Mouse (Mus musculus) kidney, embryonic 15.5 days (tissue): Measurements from ENCODE around the gene C1qb. TPM values are rescaled to one million over a fixed set of nuclear protein-coding genes. Genes with fewer than 3 reads are reported as not detected.
A peak's percentile ranks its signal among the peaks of the same experiment; 100 is the strongest.

Experiments
- ATAC-seq: fragments of 200-750 bp; cut with Nextera tagmentation; replicated peaks from 2 replicates; pipeline ENCODE4 v1.8.0; 2017; ENCODE audit warnings: moderate TSS enrichment; ENCODE audit not compliant: low FRiP score
- H3K27ac ChIP-seq: fragments of 300-500 bp; sonication (generic); 2 replicates; pipeline ENCODE4 v1.5.1; 2015; ENCODE audit warnings: mild to moderate bottlenecking, inconsistent platforms
- H3K27me3 ChIP-seq: fragments of 300-500 bp; sonication (generic); 2 replicates; pipeline ENCODE4 v1.6.1; 2015; ENCODE audit warnings: inconsistent platforms
- H3K36me3 ChIP-seq: fragments of 300-500 bp; sonication (generic); 2 replicates; pipeline ENCODE4 v1.6.1; 2015; ENCODE audit warnings: inconsistent platforms
- H3K4me1 ChIP-seq: fragments of 300-500 bp; sonication (generic); 2 replicates; pipeline ENCODE4 v1.6.1; 2015; ENCODE audit warnings: inconsistent platforms
- H3K4me2 ChIP-seq: fragments of 300-500 bp; sonication (generic); 2 replicates; pipeline ENCODE4 v1.6.1; 2015; ENCODE audit warnings: moderate library complexity, mild to moderate bottlenecking, inconsistent platforms
- H3K4me3 ChIP-seq: fragments of 300-500 bp; sonication (generic); replicated peaks from 2 replicates; pipeline ENCODE4 v1.5.1; 2015; ENCODE audit warnings: mild to moderate bottlenecking, inconsistent platforms
- H3K9ac ChIP-seq: fragments of 300-500 bp; sonication (generic); 2 replicates; pipeline ENCODE4 v1.6.1; 2015; ENCODE audit warnings: mild to moderate bottlenecking, inconsistent platforms
- H3K9me3 ChIP-seq: fragments of 300-500 bp; sonication (generic); replicated peaks from 2 replicates; pipeline ENCODE4 v1.6.1; 2016; ENCODE audit warnings: inconsistent platforms
- WGBS: fragments of 180-500 bp; shearing (Covaris S2); methylation state at CpG from one replicate; pipeline ENCODE4 v1.1.7; 2015; ENCODE audit warnings: mixed read lengths; 5-methylcytosine and 5-hydroxymethylcytosine counted together
- polyA plus RNA-seq: library from polyadenylated mRNA; unstranded; fragments of >200 nt; fragmentation: Nextera tagmentation; extraction: Ambion mirVana; gene quantifications from 2 replicates; pipeline ENCODE4 v1.2.1, GENCODE M21; 2015

C1qb gene
- polyA plus RNA-seq: 42.7 and 48.4 TPM in 2 replicates

- H3K9ac ChIP-seq: no peak within 1 kb of the TSS
- no peak within 1 kb of the TSS for H3K4me3 ChIP-seq
- WGBS: 63% methylated on average over 7 of the region's 7 CpGs
- H3K4me1 ChIP-seq: no peaks in the 10 kb centered on the region
- no peaks in the 10 kb centered on the region for H3K9me3 ChIP-seq
- no peak within 1 kb of the TSS for H3K4me2 ChIP-seq
- H3K27ac ChIP-seq: no peak within 1 kb of the TSS
- no peaks in the 10 kb centered on the region for H3K36me3 ChIP-seq
- H3K27me3 ChIP-seq: peaks cover 5% of the 10 kb centered on the region
- no peak for ATAC-seq
Measured at GRCm38 (mm10) chr4:136886101-136886500, at the start of gene C1qb. TSS of gene C1qb (minus strand) at chr4:136886187.

GRCm38 (mm10) chr4:136934746-136935613 lies 49.0 kb upstream of the C1qb start:
- Histone ChIP-seq H3K27me3 (peaks cover 17% of the 10 kb centered on the region), H3K9me3 (no peaks in the 10 kb centered on the region), H3K9ac (no peak overlapping the region), H3K4me3 (no peak overlapping the region), H3K27ac (no peak overlapping the region), H3K4me2 (no peak overlapping the region), H3K36me3 (no peaks in the 10 kb centered on the region), H3K4me1 (no peaks in the 10 kb centered on the region)
- ATAC-seq: no peak
- WGBS: 61% methylated on average over 18 of the region's 18 CpGs

GRCm38 (mm10) chr4:136930474-136930873 lies 44.5 kb upstream of the C1qb start:
- H3K4me3 ChIP-seq: no peak overlapping the region
- no peaks in the 10 kb centered on the region for H3K9me3 ChIP-seq
- H3K4me1 ChIP-seq: no peaks in the 10 kb centered on the region
- H3K36me3 ChIP-seq: no peaks in the 10 kb centered on the region
- WGBS: 81% methylated on average over 8 of the region's 8 CpGs
- no peak overlapping the region for H3K9ac ChIP-seq
- no peak overlapping the region for H3K27ac ChIP-seq
- ATAC-seq: peak; percentile 46; the same call in 1 of the 2 replicates
- peaks cover 51% of the 10 kb centered on the region for H3K27me3 ChIP-seq
- no peak overlapping the region for H3K4me2 ChIP-seq

GRCm38 (mm10) chr4:136928928-136929327 lies 42.9 kb upstream of the C1qb start:
- Histone ChIP-seq H3K4me1 (no peaks in the 10 kb centered on the region), H3K27me3 (peaks cover 58% of the 10 kb centered on the region), H3K27ac (no peak overlapping the region), H3K36me3 (no peaks in the 10 kb centered on the region), H3K9me3 (no peaks in the 10 kb centered on the region), H3K4me3 (no peak overlapping the region), H3K4me2 (no peak overlapping the region), H3K9ac (no peak overlapping the region)
- ATAC-seq: no peak
- 10% methylated on average over 5 of the region's 5 CpGs for WGBS

GRCm38 (mm10) chr4:136925804-136926203 lies 39.8 kb upstream of the C1qb start:
- Histone ChIP-seq H3K4me2 (no peak overlapping the region), H3K27ac (no peak overlapping the region), H3K4me3 (no peak overlapping the region), H3K9me3 (no peaks in the 10 kb centered on the region), H3K9ac (no peak overlapping the region), H3K36me3 (no peaks in the 10 kb centered on the region), H3K27me3 (peaks cover 56% of the 10 kb centered on the region), H3K4me1 (no peaks in the 10 kb centered on the region)
- ATAC-seq: no peak
- 20% methylated on average over 15 of the region's 15 CpGs for WGBS

GRCm38 (mm10) chr4:136924529-136924928 lies 38.5 kb upstream of the C1qb start:
- Histone ChIP-seq H3K27me3 (peaks cover 54% of the 10 kb centered on the region), H3K4me3 (no peak overlapping the region), H3K27ac (no peak overlapping the region), H3K36me3 (no peaks in the 10 kb centered on the region), H3K4me1 (no peaks in the 10 kb centered on the region), H3K9ac (no peak overlapping the region), H3K9me3 (no peaks in the 10 kb centered on the region), H3K4me2 (no peak overlapping the region)
- 5% methylated on average over 6 of the region's 6 CpGs for WGBS
- ATAC-seq: no peak

- no peak overlapping the region for H3K9ac ChIP-seq
- peaks cover 18% of the 10 kb centered on the region for H3K4me1 ChIP-seq
- ATAC-seq: no peak
- H3K4me2 ChIP-seq: no peak overlapping the region
- no peaks in the 10 kb centered on the region for H3K36me3 ChIP-seq
- 83% methylated on average over 3 of the region's 3 CpGs for WGBS
- H3K4me3 ChIP-seq: no peak overlapping the region
- no peaks in the 10 kb centered on the region for H3K9me3 ChIP-seq
- peaks cover 30% of the 10 kb centered on the region for H3K27me3 ChIP-seq
- no peak overlapping the region for H3K27ac ChIP-seq
Measured at GRCm38 (mm10) chr4:136919526-136919925, 33.5 kb upstream of the C1qb start.

- WGBS: 86% methylated on average over 8 of the region's 8 CpGs
- H3K4me1 ChIP-seq: peaks cover 18% of the 10 kb centered on the region
Measured at GRCm38 (mm10) chr4:136918834-136919233, 32.8 kb upstream of the C1qb start.

GRCm38 (mm10) chr4:136917165-136917524 lies 31.2 kb upstream of the C1qb start:
- ATAC-seq: peak; percentile 67
- no peaks in the 10 kb centered on the region for H3K9me3 ChIP-seq
- no peak overlapping the region for H3K4me3 ChIP-seq
- H3K9ac ChIP-seq: no peak overlapping the region
- H3K4me1 ChIP-seq: peaks cover 22% of the 10 kb centered on the region
- H3K27me3 ChIP-seq: peaks cover 52% of the 10 kb centered on the region
- H3K4me2 ChIP-seq: 0 out of 2 replicates have a peak overlapping the region, but pooled peaks have one; percentile 13
- WGBS: 15% methylated on average over 7 of the region's 7 CpGs
- no peak overlapping the region for H3K27ac ChIP-seq
- no peaks in the 10 kb centered on the region for H3K36me3 ChIP-seq

More at GRCm38 (mm10) chr4:136918834-136919233, 32.8 kb upstream of the C1qb start:
- Histone ChIP-seq H3K36me3 (no peaks in the 10 kb centered on the region), H3K4me3 (no peak overlapping the region), H3K4me2 (no peak overlapping the region), H3K27me3 (peaks cover 37% of the 10 kb centered on the region), H3K27ac (no peak overlapping the region), H3K9me3 (no peaks in the 10 kb centered on the region), H3K9ac (no peak overlapping the region)
- no peak for ATAC-seq

GRCm38 (mm10) chr4:136916359-136917164 lies 30.6 kb upstream of the C1qb start:
- Histone ChIP-seq H3K36me3 (no peaks in the 10 kb centered on the region), H3K9ac (no peak overlapping the region), H3K9me3 (no peaks in the 10 kb centered on the region), H3K27ac (no peak overlapping the region), H3K4me3 (no peak overlapping the region), H3K27me3 (peaks cover 53% of the 10 kb centered on the region), H3K4me2 (0 out of 2 replicates have a peak overlapping the region, but pooled peaks have one; percentile 13), H3K4me1 (peaks cover 22% of the 10 kb centered on the region)
- 38% methylated on average over 20 of the region's 20 CpGs for WGBS
- peak; percentile 74 for ATAC-seq

GRCm38 (mm10) chr4:136912841-136913240 lies 26.9 kb upstream of the C1qb start:
- ATAC-seq: no peak
- Histone ChIP-seq H3K9me3 (no peaks in the 10 kb centered on the region), H3K9ac (no peak overlapping the region), H3K27ac (no peak overlapping the region), H3K4me3 (no peak overlapping the region), H3K27me3 (peaks cover 72% of the 10 kb centered on the region), H3K4me2 (no peak overlapping the region), H3K36me3 (no peaks in the 10 kb centered on the region), H3K4me1 (peaks cover 22% of the 10 kb centered on the region)
- WGBS: 13% methylated on average over 9 of the region's 9 CpGs

- no peak overlapping the region for H3K4me3 ChIP-seq
- WGBS: 45% methylated on average over 9 of the region's 9 CpGs
- no peak overlapping the region for H3K27ac ChIP-seq
- no peak overlapping the region for H3K4me2 ChIP-seq
- no peaks in the 10 kb centered on the region for H3K36me3 ChIP-seq
- H3K9ac ChIP-seq: no peak overlapping the region
- H3K9me3 ChIP-seq: no peaks in the 10 kb centered on the region
- H3K27me3 ChIP-seq: peaks cover 79% of the 10 kb centered on the region
- no peak for ATAC-seq
- peaks cover 13% of the 10 kb centered on the region for H3K4me1 ChIP-seq
Measured at GRCm38 (mm10) chr4:136911804-136912203, 25.8 kb upstream of the C1qb start.
